Mouse (Mus musculus): ENCODE data around the gene Lemd2. TPM values are rescaled to one million over a fixed set of nuclear protein-coding genes. Genes with fewer than 3 reads are reported as not detected.
A peak's percentile ranks its signal among the peaks of the same experiment; 100 is the strongest.

Gene Lemd2
- total and polyA plus RNA-seq, 2 experiments from 2014 or later = 7.1 to 40.2 TPM

DNA sequence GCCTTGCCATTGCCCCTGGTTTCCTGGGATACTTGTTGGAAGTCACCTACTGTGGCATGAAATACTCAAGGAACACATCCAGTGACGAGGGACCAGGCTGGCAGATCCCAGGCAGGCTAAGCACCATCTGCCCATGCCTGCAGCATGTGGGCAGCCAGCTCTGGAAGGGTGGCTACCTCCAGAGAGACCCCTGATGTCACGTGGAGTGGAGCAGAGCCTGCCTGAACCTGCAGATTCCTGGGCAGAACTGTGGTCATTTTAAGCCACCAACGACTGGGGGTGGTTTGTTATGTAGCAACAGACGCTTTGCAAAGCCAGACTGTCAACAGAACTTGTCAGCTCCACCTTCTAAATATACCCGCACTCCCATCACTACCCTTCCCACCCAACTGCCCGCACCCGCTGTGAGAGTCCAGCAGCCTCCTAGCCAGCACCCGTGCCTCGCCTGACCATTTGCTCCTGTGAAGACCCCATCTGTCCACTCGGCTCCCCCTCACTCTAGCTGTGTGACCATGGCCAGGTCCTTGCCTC is 41.6 kb upstream of the Lemd2 start:
- ATAC-seq (ENCODE audit: insufficient read depth, low read depth) (peak; percentile 60; the same call in 1 of the 2 replicates), DNase-seq (ENCODE audit: low spot score) (peak; percentile 58)
- Histone ChIP-seq H3K4me2 (ENCODE audit: low read depth, low read length) (no peak overlapping the region), H3K9me3 (replicated peaks; ENCODE audit: control insufficient read depth, low read length) (no peaks in the 10 kb centered on the region), H3K4me1 (ENCODE audit: control insufficient read depth, insufficient read depth) (peaks cover 40% of the 10 kb centered on the region), H3K4me3 (ENCODE audit: low read depth, low read length) (no peak overlapping the region), H3K36me3 (replicated peaks; ENCODE audit: control insufficient read depth, insufficient read depth, low read length) (no peaks in the 10 kb centered on the region), H3K9ac (replicated peaks; ENCODE audit: low read depth, low read length) (no peak overlapping the region), H3K27me3 (ENCODE audit: control insufficient read depth, insufficient read depth, low read length) (no peaks in the 10 kb centered on the region), H3K27ac (ENCODE audit: low read depth) (peak overlapping the region; percentile 71)
- TF ChIP-seq CTCF (IDR thresholded peaks at IDR 0.05; ENCODE audit: low read depth) (no peak), EP300 (IDR thresholded peaks at IDR 0.05; ENCODE audit: low read depth) (no peak)
- 27% methylated on average over 10 of the region's 10 CpGs for WGBS

DNA sequence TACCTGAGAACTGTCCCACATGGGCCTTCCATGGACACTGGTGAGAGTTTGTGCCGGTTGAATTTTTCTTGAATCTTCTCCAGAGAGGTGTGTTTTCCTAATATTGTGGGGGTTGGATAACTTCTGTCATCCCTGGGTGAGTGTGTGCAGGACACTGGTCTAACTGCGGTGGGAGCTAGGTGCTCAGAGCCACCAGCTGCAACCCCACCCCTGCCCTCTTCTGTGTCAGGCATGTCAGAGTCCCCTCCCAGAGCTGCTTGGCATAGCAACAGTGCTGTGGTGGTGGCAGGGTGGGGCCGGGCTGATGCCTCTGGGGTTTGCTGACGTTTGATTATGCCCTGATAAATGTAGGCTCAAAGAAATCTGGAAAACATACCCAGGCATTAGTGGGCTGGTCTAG is 40.6 kb upstream of the Lemd2 start:
- H3K27ac ChIP-seq (ENCODE audit: low read depth) = no peak overlapping the region
- no peak for ATAC-seq (ENCODE audit: insufficient read depth, low read depth)
- 55% methylated on average over 4 of the region's 4 CpGs for WGBS

DNA sequence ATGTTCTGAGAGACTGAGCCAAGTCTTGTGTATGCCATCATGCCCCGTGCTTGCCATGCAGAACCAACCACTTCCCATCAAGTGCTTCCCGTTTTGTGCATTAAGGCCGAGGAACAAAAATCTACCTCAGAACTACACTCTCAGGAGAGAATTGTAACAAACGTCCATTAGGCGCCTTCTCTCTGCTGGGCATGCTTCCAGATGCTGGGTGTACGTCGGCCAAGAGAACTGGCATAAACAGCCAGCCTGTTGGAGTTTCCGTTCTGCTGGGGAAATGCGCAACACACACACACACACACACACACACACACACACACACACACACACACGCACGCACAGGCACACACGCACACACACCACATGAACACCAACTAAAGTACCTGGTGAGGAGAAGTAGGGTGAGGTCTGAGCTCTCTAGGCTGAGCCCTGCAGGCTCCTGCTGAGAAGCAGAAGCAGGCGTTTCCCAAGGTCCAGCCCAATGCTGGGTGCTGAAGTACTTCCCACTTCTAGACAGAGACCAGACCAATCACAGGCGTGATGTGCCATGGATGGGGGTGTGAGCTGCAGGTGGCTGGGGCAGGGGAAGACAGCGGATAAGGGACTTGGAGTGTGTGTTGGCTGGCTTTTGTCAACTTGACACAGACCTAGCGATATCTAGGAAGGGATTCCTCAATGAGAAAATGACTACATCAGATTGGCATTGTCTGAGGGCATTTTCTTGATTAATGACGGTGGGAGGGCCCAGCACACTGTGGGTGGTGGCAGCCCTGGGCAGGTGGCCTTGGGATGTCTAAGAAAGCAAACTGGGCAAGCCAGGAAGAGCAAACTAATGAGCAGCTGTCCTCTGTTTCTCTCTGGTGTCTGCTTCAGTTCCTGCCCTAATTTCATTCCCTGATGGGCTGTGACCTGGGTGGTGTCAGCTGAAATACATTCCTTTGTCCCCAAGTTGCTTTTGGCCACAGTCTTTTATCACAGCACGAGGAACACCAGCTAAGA is 38.2 kb upstream of the Lemd2 start:
- Histone ChIP-seq H3K9ac (replicated peaks; ENCODE audit: low read depth, low read length) (no peak overlapping the region), H3K27ac (ENCODE audit: low read depth) (peak overlapping the region; percentile 41; the same call in 1 of the 2 replicates), H3K9me3 (replicated peaks; ENCODE audit: control insufficient read depth, low read length) (no peaks in the 10 kb centered on the region), H3K4me3 (ENCODE audit: low read depth, low read length) (no peak overlapping the region), H3K36me3 (replicated peaks; ENCODE audit: control insufficient read depth, insufficient read depth, low read length) (no peaks in the 10 kb centered on the region), H3K4me1 (ENCODE audit: control insufficient read depth, insufficient read depth) (peaks cover 38% of the 10 kb centered on the region), H3K4me2 (ENCODE audit: low read depth, low read length) (peak overlapping the region; percentile 27), H3K27me3 (ENCODE audit: control insufficient read depth, insufficient read depth, low read length) (no peaks in the 10 kb centered on the region)
- no peak; the same call in 1 of the 2 replicates for TF ChIP-seq CTCF (IDR thresholded peaks at IDR 0.05; ENCODE audit: low read depth)
- no peak for TF ChIP-seq EP300 (IDR thresholded peaks at IDR 0.05; ENCODE audit: low read depth)
- 24% methylated on average over 18 of the region's 18 CpGs for WGBS
- ATAC-seq (ENCODE audit: insufficient read depth, low read depth) (peak; percentile 64), DNase-seq (ENCODE audit: low spot score) (peak; percentile 60)

More for the DNA sequence above, 40.6 kb upstream of the Lemd2 start:
- peaks cover 41% of the 10 kb centered on the region for H3K4me1 ChIP-seq (ENCODE audit: control insufficient read depth, insufficient read depth)
- H3K4me2 ChIP-seq (ENCODE audit: low read depth, low read length) = no peak overlapping the region
- no peaks in the 10 kb centered on the region for H3K36me3 ChIP-seq (replicated peaks; ENCODE audit: control insufficient read depth, insufficient read depth, low read length)
- H3K9me3 ChIP-seq (replicated peaks; ENCODE audit: control insufficient read depth, low read length) = no peaks in the 10 kb centered on the region
- H3K27me3 ChIP-seq (ENCODE audit: control insufficient read depth, insufficient read depth, low read length) = no peaks in the 10 kb centered on the region
- DNase-seq (ENCODE audit: low spot score) = no peak
- H3K9ac ChIP-seq (replicated peaks; ENCODE audit: low read depth, low read length) = no peak overlapping the region
- no peak for TF ChIP-seq EP300 (IDR thresholded peaks at IDR 0.05; ENCODE audit: low read depth)
- no peak for TF ChIP-seq CTCF (IDR thresholded peaks at IDR 0.05; ENCODE audit: low read depth)
- H3K4me3 ChIP-seq (ENCODE audit: low read depth, low read length) = no peak overlapping the region

DNA sequence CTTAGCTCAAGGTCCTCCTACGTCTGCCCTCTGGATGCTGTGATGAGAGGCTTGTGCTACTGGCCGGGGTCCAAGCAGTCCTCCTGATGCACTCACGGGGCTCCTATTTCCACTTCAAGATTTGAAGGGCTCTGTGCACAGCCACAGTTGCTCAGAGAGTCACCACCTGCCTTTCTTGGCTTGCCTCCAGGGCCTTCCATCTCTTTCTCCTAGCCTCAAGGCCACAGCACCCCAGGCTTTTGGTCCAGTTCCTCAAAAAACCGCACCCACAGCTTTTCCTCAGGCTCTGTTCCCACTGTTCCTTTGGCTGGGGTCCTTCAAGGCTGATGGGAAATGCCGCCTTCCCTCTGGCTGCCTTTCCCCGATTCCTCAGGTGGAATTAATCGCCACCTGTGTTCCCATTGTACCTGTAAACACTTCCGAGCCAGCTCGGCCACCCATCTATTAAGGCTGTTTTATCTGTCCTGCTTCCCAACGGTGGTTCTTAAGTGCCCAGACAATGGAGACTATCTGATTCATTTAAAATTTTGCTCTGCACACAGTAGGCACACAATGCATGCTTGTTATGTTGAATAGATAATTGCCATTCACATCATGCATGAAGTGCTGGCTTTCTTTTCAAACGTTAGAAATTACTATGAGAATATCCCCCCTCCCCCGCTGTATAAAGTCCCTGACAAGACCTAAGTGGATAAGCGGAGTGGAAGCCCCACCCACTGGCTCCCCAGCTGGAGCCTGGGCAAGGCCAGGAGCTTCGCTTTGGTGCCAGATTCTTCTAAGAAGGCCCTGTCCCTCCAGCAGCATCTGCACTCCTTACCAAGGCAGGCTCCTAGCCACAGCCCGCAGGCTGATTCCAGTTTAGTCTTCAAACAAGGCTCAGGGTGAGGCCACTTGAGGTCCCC is 36.5 kb upstream of the Lemd2 start:
- Histone ChIP-seq H3K4me1 (ENCODE audit: control insufficient read depth, insufficient read depth) (peaks cover 31% of the 10 kb centered on the region), H3K4me3 (ENCODE audit: low read depth, low read length) (no peak overlapping the region), H3K9me3 (replicated peaks; ENCODE audit: control insufficient read depth, low read length) (no peaks in the 10 kb centered on the region), H3K27ac (ENCODE audit: low read depth) (no peak overlapping the region), H3K27me3 (ENCODE audit: control insufficient read depth, insufficient read depth, low read length) (peaks cover 5% of the 10 kb centered on the region; the same call in 1 of the 2 replicates), H3K4me2 (ENCODE audit: low read depth, low read length) (no peak overlapping the region), H3K36me3 (replicated peaks; ENCODE audit: control insufficient read depth, insufficient read depth, low read length) (no peaks in the 10 kb centered on the region), H3K9ac (replicated peaks; ENCODE audit: low read depth, low read length) (no peak overlapping the region)
- ATAC-seq (ENCODE audit: insufficient read depth, low read depth) = peak; percentile 54
- TF ChIP-seq CTCF (IDR thresholded peaks at IDR 0.05; ENCODE audit: low read depth) (no peak), EP300 (IDR thresholded peaks at IDR 0.05; ENCODE audit: low read depth) (peak; percentile 63; the same call in 1 of the 2 replicates)
- DNase-seq (ENCODE audit: low spot score) = peak; percentile 67
- 29% methylated on average over 15 of the region's 15 CpGs for WGBS

DNA sequence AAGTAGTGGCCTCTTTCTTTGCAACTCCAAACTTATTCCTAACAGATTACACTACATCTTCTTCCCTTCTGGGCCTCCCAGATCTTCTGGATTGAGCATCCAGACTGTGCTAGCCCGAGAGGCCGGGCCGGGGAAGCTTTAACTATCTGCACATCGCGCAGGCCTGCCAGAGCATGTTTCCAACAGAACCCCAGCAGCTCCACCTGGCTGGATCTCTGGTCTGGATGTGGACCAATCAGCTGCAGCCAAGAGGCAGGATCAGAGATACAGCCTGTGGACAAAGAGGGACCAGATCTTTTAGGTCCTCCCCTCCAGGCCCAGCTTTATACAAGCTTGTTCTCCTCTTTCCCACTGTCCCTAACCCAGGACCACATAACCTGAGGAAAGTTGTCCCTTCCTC is 35.7 kb upstream of the Lemd2 start:
- 85% methylated on average over 5 of the region's 5 CpGs for WGBS
- no peak for TF ChIP-seq CTCF (IDR thresholded peaks at IDR 0.05; ENCODE audit: low read depth)
- TF ChIP-seq EP300 (IDR thresholded peaks at IDR 0.05; ENCODE audit: low read depth) = no peak
- Histone ChIP-seq H3K27me3 (ENCODE audit: control insufficient read depth, insufficient read depth, low read length) (peaks cover 13% of the 10 kb centered on the region; the same call in 1 of the 2 replicates), H3K36me3 (replicated peaks; ENCODE audit: control insufficient read depth, insufficient read depth, low read length) (no peaks in the 10 kb centered on the region), H3K4me2 (ENCODE audit: low read depth, low read length) (no peak overlapping the region), H3K9me3 (replicated peaks; ENCODE audit: control insufficient read depth, low read length) (no peaks in the 10 kb centered on the region), H3K4me3 (ENCODE audit: low read depth, low read length) (no peak overlapping the region), H3K27ac (ENCODE audit: low read depth) (no peak overlapping the region), H3K4me1 (ENCODE audit: control insufficient read depth, insufficient read depth) (peaks cover 23% of the 10 kb centered on the region), H3K9ac (replicated peaks; ENCODE audit: low read depth, low read length) (no peak overlapping the region)
- ATAC-seq (ENCODE audit: insufficient read depth, low read depth) (no peak), DNase-seq (ENCODE audit: low spot score) (no peak)
